Mouse (Mus musculus) hindbrain, embryonic 15.5 days (tissue): ENCODE data around the gene Lrrfip2. TPM values are rescaled to one million over a fixed set of nuclear protein-coding genes. Genes with fewer than 3 reads are reported as not detected.
A peak's percentile ranks its signal among the peaks of the same experiment; 100 is the strongest.

Experiments
- ATAC-seq: fragments of 200-750 bp; cut with Nextera tagmentation; 2 replicates; pipeline ENCODE4 v1.8.0; 2017; ENCODE audit warnings: low read depth, moderate number of reproducible peaks, moderate TSS enrichment; ENCODE audit not compliant: low FRiP score
- H3K27ac ChIP-seq: fragments of 300-500 bp; sonication (generic); replicated peaks from 2 replicates; pipeline ENCODE4 v1.5.1; 2015; ENCODE audit warnings: mild to moderate bottlenecking, inconsistent platforms
- H3K27me3 ChIP-seq: fragments of 300-500 bp; sonication (generic); 2 replicates; pipeline ENCODE4 v1.6.1; 2015; ENCODE audit warnings: control low read depth, inconsistent platforms
- H3K36me3 ChIP-seq: fragments of 300-500 bp; sonication (generic); 2 replicates; pipeline ENCODE4 v1.6.1; 2015; ENCODE audit warnings: control low read depth, inconsistent platforms
- H3K4me1 ChIP-seq: fragments of 300-500 bp; sonication (generic); replicated peaks from 2 replicates; pipeline ENCODE4 v1.6.1; 2015; ENCODE audit warnings: control low read depth, inconsistent platforms
- H3K4me2 ChIP-seq: fragments of 300-500 bp; sonication (generic); 2 replicates; pipeline ENCODE4 v1.6.1; 2015; ENCODE audit warnings: moderate library complexity, mild to moderate bottlenecking, inconsistent platforms
- H3K4me3 ChIP-seq: fragments of 300-500 bp; sonication (generic); 2 replicates; pipeline ENCODE4 v1.5.1; 2015; ENCODE audit warnings: mild to moderate bottlenecking, inconsistent platforms
- H3K9ac ChIP-seq: fragments of 300-500 bp; sonication (generic); 2 replicates; pipeline ENCODE4 v1.6.1; 2015; ENCODE audit warnings: inconsistent platforms
- H3K9me3 ChIP-seq: fragments of 300-500 bp; sonication (generic); 2 replicates; pipeline ENCODE4 v1.6.1; 2016; ENCODE audit warnings: control low read depth, inconsistent platforms
- WGBS: fragments of 180-500 bp; shearing (Covaris S2); methylation state at CpG from one replicate; pipeline ENCODE4 v1.1.7; 2015; 5-methylcytosine and 5-hydroxymethylcytosine counted together
- polyA plus RNA-seq: library from polyadenylated mRNA; unstranded; fragments of >200 nt; fragmentation: Nextera tagmentation; extraction: Ambion mirVana; gene quantifications from 2 replicates; pipeline ENCODE4 v1.2.1, GENCODE M21; 2015

The Lrrfip2 gene
- polyA plus RNA-seq, 1 experiment from 2014 or later = 45.9 TPM

DNA sequence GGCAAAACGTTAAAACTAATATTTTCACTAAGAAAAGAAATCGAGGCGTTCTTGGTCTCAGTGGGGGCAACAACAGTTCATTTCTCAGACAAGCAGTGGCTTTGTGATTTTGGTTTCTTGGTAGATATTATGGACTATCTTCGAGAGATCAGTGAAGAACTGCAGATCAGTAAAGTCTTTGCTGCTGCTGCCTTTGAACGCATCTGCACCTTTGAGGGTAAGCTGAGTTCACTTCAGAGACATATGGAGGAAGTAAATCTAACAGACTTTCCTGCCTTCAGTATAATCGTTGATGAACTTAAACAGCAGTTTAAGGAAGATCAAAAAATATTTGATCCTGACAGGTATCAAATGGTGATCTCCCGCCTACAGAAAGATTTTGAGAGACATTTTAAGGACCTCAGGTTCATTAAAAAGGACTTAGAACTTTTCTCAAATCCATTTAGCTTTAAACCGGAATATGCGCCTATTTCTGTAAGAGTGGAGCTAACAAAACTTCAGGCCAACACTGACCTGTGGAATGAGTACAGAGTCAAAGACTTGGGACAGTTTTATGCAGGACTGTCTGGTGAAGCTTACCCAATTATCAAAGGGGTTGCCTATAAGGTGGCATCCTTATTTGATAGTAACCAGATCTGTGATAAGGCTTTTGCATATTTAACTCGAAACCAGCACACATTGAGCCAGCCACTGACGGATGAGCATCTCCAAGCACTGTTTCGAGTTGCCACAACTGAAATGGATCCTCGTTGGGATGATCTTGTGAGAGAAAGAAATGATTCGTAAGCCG, 155.8 kb downstream of the Lrrfip2 start:
- Histone ChIP-seq H3K36me3 (peaks cover 23% of the 10 kb centered on the region), H3K4me3 (peak overlapping the region; percentile 77), H3K9me3 (no peaks in the 10 kb centered on the region), H3K4me2 (peak overlapping the region; percentile 74), H3K27ac (no peak overlapping the region), H3K4me1 (peaks cover 53% of the 10 kb centered on the region), H3K9ac (peak overlapping the region; percentile 91), H3K27me3 (no peaks in the 10 kb centered on the region)
- 74% methylated on average over 15 of the region's 15 CpGs for WGBS
- ATAC-seq = no peak

DNA sequence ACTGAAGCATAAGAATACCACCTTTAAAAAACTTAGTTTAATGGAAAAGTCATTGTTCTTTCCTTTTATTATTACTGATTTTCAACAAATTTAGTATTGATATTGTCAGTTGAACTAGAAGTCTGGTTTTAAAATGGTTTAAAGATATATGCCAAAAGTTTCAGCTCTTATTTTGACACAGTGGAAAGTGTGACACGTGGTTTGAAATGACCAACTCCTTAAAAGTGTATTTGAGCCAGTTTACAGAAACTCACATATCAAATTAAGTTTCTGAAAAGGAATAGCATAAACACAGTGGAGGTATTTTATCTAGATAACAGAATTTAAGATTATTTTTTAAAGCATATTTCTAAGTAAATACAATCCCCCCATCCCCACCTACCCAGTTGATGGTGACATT, 156.6 kb downstream of the Lrrfip2 start:
- Histone ChIP-seq H3K27me3 (no peaks in the 10 kb centered on the region), H3K36me3 (peaks cover 26% of the 10 kb centered on the region), H3K4me2 (peak overlapping the region; percentile 74), H3K4me1 (peaks cover 53% of the 10 kb centered on the region), H3K9me3 (no peaks in the 10 kb centered on the region), H3K9ac (no peak overlapping the region), H3K27ac (no peak overlapping the region), H3K4me3 (no peak overlapping the region; the same call in 1 of the 2 replicates)
- no peak for ATAC-seq
- 76% methylated on average over 1 of the region's 1 CpGs for WGBS

GRCm38 (mm10) chr9:111275156-111275555, 157.8 kb downstream of the Lrrfip2 start:
- Histone ChIP-seq H3K4me2 (peak overlapping the region; percentile 74), H3K27me3 (no peaks in the 10 kb centered on the region), H3K36me3 (peaks cover 34% of the 10 kb centered on the region), H3K9me3 (no peaks in the 10 kb centered on the region), H3K4me1 (peaks cover 49% of the 10 kb centered on the region), H3K27ac (no peak overlapping the region), H3K9ac (no peak overlapping the region), H3K4me3 (peak overlapping the region; percentile 14)
- no peak for ATAC-seq
- 73% methylated on average over 1 of the region's 1 CpGs for WGBS

Other genes starting within 250 kb of the Lrrfip2 start
- gene Als2cl, start 237.7 kb upstream of the Lrrfip2 start, polyA plus RNA-seq = 2.2 and 3.1 TPM in 2 replicates
- 4.2 and 4.7 TPM in 2 replicates for gene Tmie, start 237.5 kb upstream of the Lrrfip2 start, polyA plus RNA-seq
- not detected in 2 replicates for gene Fam240a, start 200.7 kb upstream of the Lrrfip2 start, polyA plus RNA-seq
- gene Tdgf1, start 171.4 kb upstream of the Lrrfip2 start, polyA plus RNA-seq = 0.22 and 0.37 TPM in 2 replicates
- gene Lrrc2, start 166.0 kb upstream of the Lrrfip2 start, polyA plus RNA-seq = 0.80 and 2.4 TPM in 2 replicates
- not detected in 2 replicates for gene Rtp3, start 127.0 kb upstream of the Lrrfip2 start, polyA plus RNA-seq
- 1.2 and 2.0 TPM in 2 replicates for gene Ltf, start 98.3 kb upstream of the Lrrfip2 start, polyA plus RNA-seq
- gene Ccrl2, start 60.1 kb upstream of the Lrrfip2 start, polyA plus RNA-seq = 0.66 and 1.2 TPM in 2 replicates
- gene Mlh1, start 154.2 kb downstream of the Lrrfip2 start, polyA plus RNA-seq = 24.8 and 26.5 TPM in 2 replicates
- 54.2 and 55.7 TPM in 2 replicates for gene Epm2aip1, start 154.3 kb downstream of the Lrrfip2 start, polyA plus RNA-seq
- 10.7 and 11.0 TPM in 2 replicates for gene Trank1, start 194.1 kb downstream of the Lrrfip2 start, polyA plus RNA-seq